Mouse (Mus musculus): ENCODE measurements at regions not wholly inside any gene's neighbourhood (a gene's known extent, or its start where the extent isn't known, plus 50 kb on each side); places are given as distances from the start of the nearest gene placed in this dataset.
A peak's percentile ranks its signal among the peaks of the same experiment; 100 is the strongest.

DNA sequence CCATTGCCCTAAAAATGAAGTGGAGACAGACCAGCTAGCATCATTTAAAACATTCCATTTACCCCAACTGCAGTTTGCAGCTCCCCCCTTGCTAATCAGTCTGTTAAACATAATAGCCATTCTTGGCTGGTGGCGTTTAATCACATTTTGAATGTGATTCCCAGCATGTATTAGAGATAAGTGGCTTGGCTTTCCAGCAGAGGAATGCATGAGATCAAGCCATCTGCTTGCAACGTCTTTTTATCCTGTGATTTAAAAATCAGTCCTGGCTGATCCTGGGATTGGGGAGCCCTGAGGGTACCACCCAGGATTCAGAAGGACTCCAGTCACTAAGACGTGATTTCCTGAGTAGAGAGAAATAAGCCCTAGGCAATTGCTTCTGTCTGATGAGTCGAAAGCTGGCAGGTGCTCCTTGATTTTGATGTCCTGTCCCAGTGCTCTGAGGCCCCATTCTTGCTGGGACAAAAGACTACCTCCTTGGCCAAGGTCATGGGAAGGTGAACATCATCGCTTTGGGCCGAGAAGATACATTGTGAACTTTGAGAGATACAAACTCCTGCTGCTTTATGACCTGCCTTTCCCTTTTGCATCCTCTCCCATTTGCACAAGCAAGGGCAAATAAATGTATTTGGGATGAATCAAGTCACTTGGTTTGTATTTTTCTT, 623.8 kb downstream of the Tmem132b start:
- peak in 1 of 2 experiments; percentile 1 for DNase-seq

DNA sequence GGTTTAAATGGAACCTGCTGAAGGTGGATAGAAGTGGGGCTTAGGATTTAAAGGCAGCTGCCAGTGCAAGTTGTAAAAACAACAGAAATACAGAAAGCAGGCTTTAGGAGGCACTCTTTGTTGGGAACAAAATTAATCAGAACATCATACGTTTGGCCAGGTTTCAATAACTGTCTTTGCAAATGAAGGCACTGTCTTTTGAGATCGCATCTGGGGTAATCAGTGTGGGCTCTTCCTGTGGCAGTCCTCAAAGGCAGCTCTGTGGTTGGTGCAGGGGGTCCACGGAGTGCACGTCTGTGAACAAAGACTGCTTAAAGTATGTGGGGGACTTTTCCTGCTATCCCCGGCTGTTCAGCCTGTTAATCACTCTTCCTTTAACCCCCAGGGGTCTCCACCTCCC, 654.5 kb downstream of the Tmem132b start:
- DNase-seq: no peak

DNA sequence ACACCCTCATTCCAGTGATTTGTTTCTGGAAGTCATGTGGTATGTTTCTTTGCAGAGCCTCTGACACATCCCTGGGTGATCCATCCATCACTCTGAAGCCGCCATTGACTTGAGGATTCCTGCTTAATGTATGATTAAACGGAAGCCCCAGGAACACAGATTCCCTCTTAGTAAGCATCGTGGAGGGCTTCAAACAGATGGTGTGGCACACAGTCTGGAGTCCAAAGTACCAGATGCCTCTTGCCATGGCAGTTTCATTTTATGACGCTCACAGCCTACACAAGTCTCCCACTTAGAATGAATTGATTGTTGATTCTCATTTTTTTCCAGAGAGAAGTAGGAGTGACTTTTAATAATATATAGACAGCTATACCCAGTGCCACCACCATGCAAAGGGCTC, 668.3 kb downstream of the Tmem132b start:
- no peak for DNase-seq

DNA sequence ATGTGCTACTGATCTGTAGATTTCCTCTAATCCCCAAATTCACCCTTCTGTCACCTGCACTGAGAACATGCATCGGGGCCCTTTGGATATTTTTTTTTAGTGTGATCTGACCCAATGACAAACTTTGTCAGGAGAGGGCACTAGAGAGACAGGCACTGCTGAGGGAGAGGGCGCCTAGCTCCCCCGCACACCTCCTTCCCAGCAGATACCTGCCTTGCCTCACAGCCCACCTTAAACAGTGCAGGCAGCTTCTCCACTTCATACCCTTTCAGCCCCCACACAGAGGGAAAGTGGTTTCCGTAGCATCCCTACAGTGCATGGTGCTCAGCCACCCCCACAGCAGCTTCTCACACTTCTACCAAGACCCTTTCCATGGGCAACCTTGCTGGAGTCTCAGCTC, 670.0 kb downstream of the Tmem132b start:
- DNase-seq: peak; percentile 31 to 32

DNA sequence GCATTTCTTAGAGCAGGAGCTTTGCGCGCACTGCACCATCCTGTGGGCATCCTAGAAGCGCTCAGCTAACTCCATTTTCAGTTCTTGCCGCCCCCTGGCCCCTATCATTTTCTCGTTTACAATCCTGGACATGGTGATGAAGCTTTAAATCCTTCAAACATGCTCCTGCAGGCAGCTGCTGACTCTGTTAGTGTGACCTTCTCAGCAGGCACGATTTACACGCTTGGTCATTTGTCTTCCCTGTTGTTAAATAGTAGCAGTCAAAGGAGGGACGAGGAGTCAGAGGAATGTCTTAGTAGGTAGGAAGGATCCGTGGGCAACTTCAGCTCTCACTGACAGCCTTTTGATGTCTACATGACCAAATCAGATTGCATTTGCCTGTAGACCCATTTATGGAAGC, 670.4 kb downstream of the Tmem132b start:
- no peak for DNase-seq

DNA sequence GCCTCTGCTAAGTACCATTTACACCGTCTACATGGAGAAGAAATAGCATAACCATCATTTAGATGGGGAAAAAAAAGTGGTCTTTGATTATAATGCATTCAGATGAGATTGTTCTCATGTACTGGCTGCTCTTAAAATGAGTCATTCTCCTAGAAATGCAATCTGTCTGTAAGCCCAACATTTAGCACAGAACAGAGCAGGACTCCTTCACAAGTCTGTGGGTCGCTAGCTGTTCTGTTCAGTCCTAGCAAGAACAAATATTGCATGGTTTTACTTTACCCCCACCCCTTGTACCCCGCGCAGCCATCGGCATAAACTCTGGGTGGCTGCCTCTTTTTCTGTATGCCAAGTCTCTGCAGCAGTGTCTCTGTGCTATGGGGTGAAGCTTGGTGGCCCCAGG, 685.4 kb downstream of the Tmem132b start:
- DNase-seq: no peak

DNA sequence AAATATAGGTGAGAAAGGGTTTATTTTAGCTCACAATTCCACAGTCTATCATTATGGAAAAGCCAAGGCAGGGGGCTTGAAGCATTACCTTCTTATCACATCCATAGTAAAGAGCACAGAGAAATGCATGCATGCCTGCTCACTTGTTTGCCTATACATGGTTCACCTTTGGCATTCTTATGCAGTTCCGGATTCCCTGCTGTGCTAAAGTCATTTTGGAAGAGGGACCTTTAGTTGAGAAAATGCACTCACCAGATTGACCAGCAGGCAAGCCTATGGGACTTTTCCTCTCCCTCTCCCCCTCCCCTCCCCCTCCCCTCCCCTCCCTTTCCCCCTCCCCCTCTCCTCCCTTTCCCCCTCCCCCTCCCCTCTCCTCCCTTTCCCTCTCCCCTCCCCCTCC, 686.2 kb downstream of the Tmem132b start:
- no peak for DNase-seq

DNA sequence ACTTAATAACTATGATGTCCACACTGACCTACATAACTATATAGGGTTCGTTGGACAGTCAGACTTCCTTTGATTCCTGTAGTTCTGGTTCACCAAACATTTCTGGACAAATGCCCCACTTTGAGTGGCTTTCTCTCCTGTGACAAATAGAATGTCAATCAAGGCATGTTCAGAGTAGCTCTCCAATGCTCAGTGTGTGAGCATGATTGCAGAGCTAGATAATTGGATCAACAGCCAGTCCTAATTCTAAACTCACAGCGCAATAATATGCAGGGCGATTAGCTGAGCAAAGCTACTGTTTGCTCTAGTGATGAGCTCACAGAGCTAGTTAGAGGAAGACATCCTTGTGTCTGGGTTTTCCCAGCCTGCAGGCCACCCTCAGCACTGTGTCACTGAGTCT, 692.1 kb downstream of the Tmem132b start:
- no peak for DNase-seq

DNA sequence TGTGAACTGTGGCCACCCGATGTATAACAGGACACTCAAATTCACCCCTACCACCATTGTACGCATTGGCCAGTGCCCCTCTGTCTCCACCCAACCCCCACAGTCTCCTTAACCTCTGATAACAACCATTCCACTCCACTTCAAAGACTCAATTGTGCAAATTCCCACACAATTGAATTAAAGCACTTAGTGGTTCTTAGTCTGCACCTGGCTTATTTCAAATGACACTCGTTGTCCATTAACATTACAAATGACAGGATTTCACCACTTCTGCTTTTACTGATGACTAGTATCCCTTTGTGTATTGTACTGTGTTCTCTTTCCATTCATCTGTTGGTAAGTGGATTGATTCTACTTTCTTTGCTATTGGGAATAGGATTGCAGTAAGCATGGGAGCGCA, 699.2 kb downstream of the Tmem132b start:
- no peak for DNase-seq

DNA sequence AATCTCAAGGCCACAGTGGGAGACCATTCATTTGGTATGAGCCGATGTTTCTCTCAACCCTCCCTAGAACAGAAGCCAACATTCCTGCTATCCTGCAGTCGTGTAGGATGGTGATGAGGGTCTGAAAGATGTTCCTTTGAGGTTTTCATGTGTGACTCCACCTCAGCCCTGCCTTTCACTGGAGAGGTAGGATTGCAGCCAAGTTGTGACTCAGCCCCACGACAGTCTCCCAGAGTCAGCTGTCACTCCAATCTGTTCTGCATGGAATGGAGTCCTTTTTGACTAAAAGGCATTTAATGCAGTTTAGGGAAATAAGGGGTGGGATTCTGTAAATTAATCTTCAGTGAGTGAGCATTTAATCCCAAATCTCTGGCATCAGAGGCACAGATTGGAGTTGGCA, 706.5 kb downstream of the Tmem132b start:
- peak; percentile 69 to 76 for DNase-seq

DNA sequence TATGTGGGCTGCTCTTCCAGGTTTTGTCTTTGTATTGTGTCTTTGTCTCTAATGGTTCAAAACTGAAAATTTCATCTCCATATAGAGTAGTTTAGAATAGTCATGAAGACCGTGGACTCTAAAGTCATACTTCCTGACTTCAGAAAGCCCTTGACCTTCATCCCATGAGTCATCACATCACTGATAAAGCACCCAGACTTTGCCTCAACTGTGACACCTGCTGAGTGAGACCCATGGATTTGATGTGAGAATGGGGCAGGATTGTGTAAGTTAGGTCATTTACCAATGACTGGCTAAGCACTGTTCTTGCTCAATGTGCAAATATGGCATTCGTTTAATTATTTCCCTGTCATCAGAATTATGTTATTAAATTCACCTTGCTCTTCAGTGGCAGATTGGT, 714.2 kb downstream of the Tmem132b start:
- no peak for DNase-seq

DNA sequence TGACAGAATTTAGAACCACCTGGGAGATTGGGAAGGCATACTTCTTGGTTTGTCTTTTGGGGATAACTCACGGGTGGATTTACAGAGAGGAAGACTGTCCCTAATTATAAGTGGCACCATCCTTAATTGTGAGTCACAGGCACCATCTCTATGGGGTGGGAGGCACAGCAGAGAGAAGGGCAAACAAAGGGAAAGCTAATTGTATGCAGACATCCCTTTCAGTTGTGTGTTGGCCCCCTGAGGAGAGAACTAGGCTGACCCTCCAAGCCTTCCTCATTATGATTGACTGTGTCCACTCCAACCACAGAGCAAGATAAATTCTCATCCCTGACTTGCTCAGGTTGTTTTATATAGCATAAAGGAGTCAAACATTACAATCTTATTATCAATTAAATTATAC, 718.8 kb downstream of the Tmem132b start:
- no peak for DNase-seq

DNA sequence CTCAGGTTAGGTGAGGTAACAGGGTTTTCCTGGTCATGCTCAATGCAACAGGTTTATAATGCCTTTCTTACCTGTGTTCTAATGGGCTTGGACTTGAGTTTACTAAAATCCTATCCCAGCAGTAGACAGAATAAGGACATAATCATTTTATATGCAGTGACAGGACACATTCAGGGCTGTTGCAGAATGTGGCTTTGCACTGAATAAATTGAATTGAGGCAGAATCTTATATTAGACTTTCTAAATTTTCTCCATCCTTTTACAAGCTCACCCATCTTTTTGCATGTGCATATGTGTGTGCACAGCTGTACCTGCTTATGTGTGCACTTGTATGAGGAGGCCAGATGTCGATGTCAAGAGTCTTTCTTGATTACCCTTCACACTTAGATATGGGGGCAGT, 723.1 kb downstream of the Tmem132b start:
- DNase-seq: no peak

DNA sequence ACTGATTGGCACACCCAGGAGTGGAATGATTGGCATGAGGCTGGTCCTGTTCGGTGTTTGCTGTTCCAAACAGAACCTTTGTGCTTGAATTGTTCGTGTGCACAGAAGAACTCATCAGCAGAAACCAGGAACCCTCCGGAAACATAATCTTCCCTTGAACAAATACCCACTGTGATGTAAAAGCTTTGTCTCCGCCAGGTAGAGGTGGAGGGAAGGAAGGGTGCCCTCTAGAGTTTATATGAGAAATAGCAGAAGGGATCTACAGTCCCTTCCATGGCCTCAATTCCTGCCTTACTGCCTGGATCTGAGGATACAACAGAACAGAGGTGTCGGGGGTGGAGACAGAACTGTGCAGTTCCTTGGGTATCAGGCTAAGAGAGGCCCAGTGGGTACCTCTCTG, 726.3 kb downstream of the Tmem132b start:
- no peak for DNase-seq

DNA sequence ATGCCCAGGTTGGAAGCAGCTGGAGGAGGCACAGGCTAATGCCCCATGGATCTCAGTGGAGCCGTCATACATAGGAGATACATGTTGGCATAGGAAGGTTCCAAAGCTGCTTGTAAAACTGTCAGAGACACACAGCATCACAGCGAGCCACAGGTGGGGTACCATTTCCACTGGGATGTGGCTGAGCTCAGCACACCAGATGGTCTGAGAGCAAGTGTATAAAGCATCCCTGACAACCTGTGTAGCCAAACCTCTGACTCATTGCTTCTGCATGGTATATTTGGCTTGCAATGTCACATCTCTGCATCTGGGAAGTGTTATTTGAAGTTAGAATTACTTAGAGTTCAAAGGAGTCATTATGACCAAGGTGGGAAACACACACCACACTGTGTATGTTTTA, 734.9 kb downstream of the Tmem132b start:
- no peak for DNase-seq

DNA sequence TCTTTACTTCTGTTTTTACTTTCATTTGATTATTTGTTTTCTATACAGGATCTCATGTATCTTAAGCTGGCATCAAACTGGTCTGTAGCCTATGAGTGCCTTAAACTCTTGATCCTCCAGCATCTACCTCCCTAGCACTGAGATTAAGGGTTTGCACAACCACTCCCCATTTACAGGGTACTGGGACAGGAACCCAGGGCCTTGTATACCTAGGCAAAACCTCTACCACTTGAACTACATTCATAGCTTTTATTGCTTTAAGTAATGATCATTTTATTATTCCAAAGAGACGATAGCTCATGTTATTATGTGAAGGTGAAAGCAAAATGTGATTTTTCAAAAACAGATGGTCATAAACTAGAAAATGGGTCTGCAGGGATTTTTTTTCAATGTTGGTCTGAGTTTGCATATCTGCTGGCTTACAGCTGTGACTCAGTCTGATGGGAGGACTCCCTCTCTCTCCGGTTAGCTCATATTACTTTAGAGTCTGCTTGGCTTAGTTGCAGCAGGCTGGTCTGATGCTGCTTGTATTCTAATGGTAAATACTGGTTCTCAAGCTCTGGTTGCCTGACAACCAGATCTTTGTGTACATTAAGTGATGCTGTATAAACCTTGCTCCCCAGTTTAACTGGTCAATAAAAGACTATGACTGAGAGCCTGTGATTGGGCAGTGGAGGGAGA, 735.5 kb downstream of the Tmem132b start:
- DNase-seq: no peak

DNA sequence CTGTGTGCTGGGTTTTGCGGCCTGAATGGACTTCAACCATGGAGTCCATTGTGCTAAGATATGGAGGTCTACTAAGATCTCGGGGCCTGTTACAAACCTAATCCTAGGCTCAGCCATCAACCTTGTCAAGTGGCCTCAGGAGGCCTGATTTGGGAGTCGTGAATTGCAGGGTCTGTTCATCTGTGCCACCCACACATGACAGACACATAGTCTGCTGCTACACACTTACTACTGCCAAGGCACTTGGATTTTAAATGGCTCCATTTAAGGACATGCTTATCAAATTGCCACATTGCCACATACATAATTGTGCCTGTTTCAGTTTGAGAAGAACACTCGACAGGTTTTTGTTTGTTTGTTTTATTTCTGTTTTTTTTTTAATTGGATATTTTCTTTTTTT, 737.0 kb downstream of the Tmem132b start:
- no peak for DNase-seq

DNA sequence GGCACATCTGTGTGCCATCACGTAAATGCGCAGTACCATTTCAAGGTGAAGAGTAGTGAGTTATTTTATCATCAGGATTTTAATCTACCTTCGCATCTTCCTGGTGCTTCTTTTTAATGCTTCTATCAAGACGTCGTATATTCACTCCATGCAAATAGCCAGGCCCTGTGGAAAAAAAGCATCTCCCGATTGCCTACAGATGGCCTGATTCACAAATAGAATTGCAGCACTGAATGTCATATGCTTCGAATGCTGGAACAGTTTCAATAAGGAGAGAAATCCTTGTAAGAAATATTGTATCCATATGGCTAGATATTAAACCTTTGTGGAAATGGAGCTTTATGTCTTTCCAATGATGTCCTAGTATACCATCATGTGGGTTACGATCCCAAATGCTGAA, 742.7 kb downstream of the Tmem132b start:
- no peak for DNase-seq

DNA sequence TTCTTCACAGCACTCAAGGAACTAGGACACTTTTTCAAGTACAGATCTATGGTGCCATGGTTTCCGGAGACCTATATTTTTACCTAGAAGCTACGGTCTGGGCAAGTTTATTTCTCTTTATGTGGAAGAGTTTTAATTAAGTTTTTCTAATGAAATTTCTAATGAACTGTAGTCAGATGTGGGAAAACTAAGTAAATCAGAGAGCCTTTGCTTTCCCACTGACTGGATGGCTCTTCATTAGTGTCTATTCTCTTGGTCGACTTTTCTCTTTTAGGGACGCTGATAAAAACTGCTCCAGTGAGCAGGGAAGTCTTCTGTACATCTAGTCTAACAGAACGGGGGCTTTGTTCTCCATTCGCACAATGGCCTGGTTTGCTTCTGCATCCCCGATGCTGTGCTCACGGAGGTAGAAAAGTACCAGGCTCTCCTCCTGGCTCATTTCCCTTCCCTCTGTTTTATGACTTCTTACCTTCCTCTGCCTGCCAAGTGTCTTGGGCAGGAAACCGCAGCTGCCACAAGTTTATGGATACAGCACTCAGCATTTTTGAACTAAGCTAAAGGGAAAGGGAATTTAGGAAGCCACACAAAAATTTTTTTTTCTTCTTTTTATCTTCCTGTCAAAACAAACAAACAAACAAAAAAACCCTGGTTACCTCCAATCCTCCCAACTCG, 749.6 kb downstream of the Tmem132b start:
- DNase-seq: no peak

DNA sequence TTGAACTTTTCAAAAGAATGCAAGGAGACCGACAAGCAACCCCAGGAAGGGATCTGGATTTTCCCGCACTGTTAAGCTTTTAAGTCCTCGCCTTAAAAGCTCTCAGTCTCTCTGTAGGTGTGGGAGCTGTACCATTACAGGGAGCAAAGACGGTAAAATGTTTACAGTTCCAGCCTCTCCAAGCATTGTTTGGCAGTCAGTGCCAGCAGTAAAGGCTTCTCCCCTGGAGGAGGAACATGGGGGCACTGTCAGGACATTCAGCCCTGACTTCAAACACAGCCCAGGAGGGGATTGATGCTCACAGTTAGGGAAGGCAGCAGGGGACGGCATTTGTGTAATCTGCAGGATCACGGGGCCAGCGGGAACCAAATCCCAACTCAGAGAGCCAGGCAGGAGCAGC, 750.2 kb downstream of the Tmem132b start:
- DNase-seq: no peak

DNA sequence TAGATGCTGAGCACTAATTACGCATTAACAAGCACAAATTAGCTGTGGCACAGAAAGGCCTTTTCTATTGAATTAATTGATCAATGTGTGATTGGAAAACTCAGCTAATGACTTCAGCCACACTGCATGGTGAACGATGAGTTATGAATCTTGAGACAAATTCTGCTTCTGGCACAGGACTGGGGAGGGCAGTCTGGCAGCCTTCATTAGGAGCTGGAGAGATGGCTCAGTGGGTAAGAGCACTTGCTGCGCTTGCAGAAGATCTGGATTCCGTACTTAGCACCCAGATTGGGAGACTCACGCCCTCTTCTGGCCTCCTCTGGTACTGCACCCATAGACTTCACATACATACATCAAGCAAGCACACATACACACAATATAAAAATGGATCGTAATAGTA, 793.3 kb downstream of the Tmem132b start:
- no peak for DNase-seq

DNA sequence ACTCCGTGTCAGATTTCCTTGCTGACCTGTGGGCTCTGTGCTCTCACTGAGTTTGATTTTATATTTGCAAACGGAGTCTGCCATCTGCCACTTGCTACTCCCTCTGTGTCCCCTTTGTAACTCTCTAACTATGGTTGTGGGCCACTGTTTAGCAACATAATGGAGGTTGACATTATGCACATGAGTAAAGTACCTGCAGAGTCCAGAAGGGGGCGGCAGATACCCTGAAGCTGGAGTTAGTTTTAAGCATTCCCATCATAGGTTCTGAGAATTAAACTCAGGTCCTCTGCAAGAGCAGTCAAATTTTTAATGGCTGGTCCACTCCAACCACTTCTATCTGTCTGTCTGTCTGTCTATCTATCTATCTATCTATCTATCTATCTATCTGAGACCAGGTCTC, 796.7 kb downstream of the Tmem132b start:
- DNase-seq: peak in 1 of 2 experiments; percentile 8

DNA sequence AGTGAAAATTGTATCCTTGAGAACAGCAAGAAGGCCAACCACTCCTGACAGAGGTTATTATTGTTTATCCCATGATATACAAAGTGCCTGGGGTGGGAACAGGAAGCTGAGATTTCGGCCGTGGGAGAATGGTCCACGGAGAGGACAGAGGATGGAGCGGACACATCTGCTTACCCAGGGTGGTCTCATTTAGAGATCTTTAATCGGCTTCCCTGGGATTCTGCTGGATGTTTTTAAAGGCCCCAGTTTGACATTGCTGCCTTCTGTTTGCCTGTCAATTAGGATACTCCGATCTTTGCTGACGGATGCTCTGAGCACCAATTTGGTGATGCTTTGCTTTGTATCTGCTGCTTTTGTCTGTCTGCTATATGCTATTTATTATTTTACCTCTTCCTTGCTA, 803.5 kb downstream of the Tmem132b start:
- no peak for DNase-seq

Measured in cerebellum, postnatal 14 days (tissue).